Mouse (Mus musculus) spleen, postnatal 36 days (tissue): ENCODE results near the gene Rnd2.
"Not testable (repeated sequence)": the region's sequence is repeated elsewhere in the genome, so short reads cannot be mapped to it uniquely, and the experiment has no call there.

ENCODE experiments used
- DNase-seq, 2 experiments: peaks; one replicate each; pipeline ENCODE4 v3.0.0; 2022; ENCODE audit warnings: low spot score in 2 of 2, mixed read lengths in 1 of 2

Rnd2 gene

GRCm38 (mm10) chr11:101468263-101468688 is 3.5 kb downstream of the Rnd2 start:
- no peak for DNase-seq

GRCm38 (mm10) chr11:101468731-101469130 is 3.9 kb downstream of the Rnd2 start:
- no peak for DNase-seq

- no peak for DNase-seq
These were observed 4.4 kb downstream of the Rnd2 start for GRCm38 (mm10) chr11:101469155-101469554.

GRCm38 (mm10) chr11:101470206-101470605 is 5.4 kb downstream of the Rnd2 start:
- DNase-seq, result no peak

- no peak for DNase-seq
These were observed 7.1 kb downstream of the Rnd2 start for GRCm38 (mm10) chr11:101471926-101472325.

- DNase-seq, result no peak
These were observed 7.5 kb downstream of the Rnd2 start for GRCm38 (mm10) chr11:101472336-101472735.

- not testable (repeated sequence) for DNase-seq
These were observed 8.9 kb downstream of the Rnd2 start for GRCm38 (mm10) chr11:101473686-101474085.

GRCm38 (mm10) chr11:101474298-101474697 is 9.5 kb downstream of the Rnd2 start:
- DNase-seq, result no peak

GRCm38 (mm10) chr11:101476361-101476760 is 11.6 kb downstream of the Rnd2 start:
- not testable (repeated sequence) for DNase-seq

GRCm38 (mm10) chr11:101477194-101477551 is 12.4 kb downstream of the Rnd2 start:
- no peak for DNase-seq

- DNase-seq, result no peak
These were observed 12.9 kb downstream of the Rnd2 start for GRCm38 (mm10) chr11:101477552-101478211.

- DNase-seq, result no peak
These were observed 14.4 kb downstream of the Rnd2 start for GRCm38 (mm10) chr11:101479171-101479635.

GRCm38 (mm10) chr11:101480912-101481311 is 16.1 kb downstream of the Rnd2 start:
- no peak for DNase-seq

- no peak for DNase-seq
These were observed 19.0 kb downstream of the Rnd2 start for GRCm38 (mm10) chr11:101483804-101484203.

GRCm38 (mm10) chr11:101484245-101484644 is 19.4 kb downstream of the Rnd2 start:
- peak in 1 of 2 experiments; percentile 46 for DNase-seq

GRCm38 (mm10) chr11:101484814-101485213 is 20.0 kb downstream of the Rnd2 start:
- no peak for DNase-seq

GRCm38 (mm10) chr11:101485509-101486028 is 20.8 kb downstream of the Rnd2 start:
- peak; percentile 11 to 36 for DNase-seq

- DNase-seq, result no peak
These were observed 21.3 kb downstream of the Rnd2 start for GRCm38 (mm10) chr11:101486126-101486525.

- no peak for DNase-seq
These were observed 41.5 kb downstream of the Rnd2 start for GRCm38 (mm10) chr11:101506269-101506780.

- no peak for DNase-seq
These were observed 42.3 kb downstream of the Rnd2 start for GRCm38 (mm10) chr11:101507090-101507489.

GRCm38 (mm10) chr11:101518937-101519336 is 54.1 kb downstream of the Rnd2 start:
- DNase-seq, result no peak

GRCm38 (mm10) chr11:101519364-101519763 is 54.6 kb downstream of the Rnd2 start:
- DNase-seq, result no peak
